Mouse (Mus musculus) heart, adult 2 months (tissue): Measurements from ENCODE around the gene Gm28710. TPM values are rescaled to one million over a fixed set of nuclear protein-coding genes. Genes with fewer than 3 reads are reported as not detected.
A peak's percentile ranks its signal among the peaks of the same experiment; 100 is the strongest.

Source experiments
- DNase-seq, 2 experiments: peaks; one replicate each; pipeline ENCODE4 v3.0.0; 2021
- H3K27ac ChIP-seq: fragments of 200-600 bp; 2 replicates; pipeline ENCODE4 v1.8.1; 2022
- H3K27me3 ChIP-seq: fragments of 200-500 bp; 2 replicates; pipeline ENCODE4 v1.6.1; 2012; ENCODE audit warnings: mild to moderate bottlenecking, low read length, inconsistent platforms, mixed read lengths; ENCODE audit not compliant: control insufficient read depth, insufficient read depth
- H3K36me3 ChIP-seq: fragments of 200-500 bp; 2 replicates; pipeline ENCODE4 v1.6.1; 2012; ENCODE audit warnings: low read length, inconsistent platforms; ENCODE audit not compliant: control insufficient read depth, insufficient read depth
- H3K4me1 ChIP-seq: fragments of 200-500 bp; 2 replicates; pipeline ENCODE4 v1.6.1; 2011; ENCODE audit warnings: low read length; ENCODE audit not compliant: control insufficient read depth, insufficient read depth
- H3K4me3 ChIP-seq: fragments of 200-600 bp; 2 replicates; pipeline ENCODE4 v1.8.1; 2022
- H3K79me2 ChIP-seq: fragments of 200-500 bp; replicated peaks from 2 replicates; pipeline ENCODE4 v1.6.1; 2012; ENCODE audit warnings: mild to moderate bottlenecking, inconsistent platforms, low read length, moderate library complexity, mixed read lengths; ENCODE audit not compliant: control insufficient read depth, insufficient read depth
- H3K9ac ChIP-seq: fragments of 200-500 bp; 2 replicates; pipeline ENCODE4 v1.6.1; 2012; ENCODE audit warnings: low read depth, mild to moderate bottlenecking, control low read depth, inconsistent platforms, low read length, mixed read lengths
- CTCF ChIP-seq: fragments of 200-600 bp; IDR thresholded peaks from 2 replicates; pipeline ENCODE4 v1.8.1; 2022; ENCODE audit warnings: antibody characterized with exemption, mild to moderate bottlenecking, moderate library complexity
- EP300 ChIP-seq: fragments of 200-500 bp; IDR thresholded peaks from 2 replicates; pipeline ENCODE4 v1.6.1; 2011; ENCODE audit warnings: low read depth, low read length, control low read depth; ENCODE audit not compliant: insufficient read depth
- POLR2A ChIP-seq: fragments of 200-500 bp; IDR thresholded peaks from 2 replicates; pipeline ENCODE4 v1.6.1; 2011; ENCODE audit warnings: mild to moderate bottlenecking, low read depth, low read length, control low read depth; ENCODE audit not compliant: insufficient read depth
- WGBS: fragments of 180-500 bp; shearing (Covaris S2); methylation state at CpG from one replicate; pipeline ENCODE4 v1.1.7; 2018; 5-methylcytosine and 5-hydroxymethylcytosine counted together
- intact Hi-C: fragments of 180-260 bp; cut with DNase I; formaldehyde crosslinking; loops from one replicate; pipeline ENCODE4 v1.15.1; 2025
- polyA plus RNA-seq: library from polyadenylated mRNA; depleted of rRNA; stranded (reverse); fragments of >200 nt; gene quantifications from 2 replicates; pipeline ENCODE4 v1.2.3, GENCODE M21; 2012; rRNA removed
- total RNA-seq, 2 experiments: library from RNA; stranded (reverse); gene quantifications; 2 replicates each; pipeline ENCODE4 v1.2.3; 2021

Gm28710 gene
- total and polyA plus RNA-seq, 3 experiments, result not detected

DNA sequence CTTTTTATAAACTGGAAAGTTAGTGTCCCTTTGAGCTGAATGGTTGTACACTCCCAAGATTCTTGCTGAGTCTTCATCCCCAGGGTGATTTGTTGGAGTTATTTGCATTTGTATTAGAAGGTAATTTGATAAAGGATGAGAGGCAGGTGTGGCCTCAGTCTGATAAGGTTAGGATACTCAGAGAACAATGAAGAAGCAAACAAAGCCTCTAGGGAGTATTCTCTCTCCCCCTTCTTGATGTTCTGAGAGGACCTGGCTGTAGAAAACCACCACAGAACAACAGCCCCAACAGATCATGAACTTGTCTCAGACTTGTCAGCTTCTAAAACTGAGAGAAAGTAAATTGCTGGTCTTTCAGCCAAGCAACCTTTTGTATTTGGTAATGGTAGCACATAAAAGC, 47.4 kb downstream of the Gm28710 start:
- intact Hi-C loops, result no loop called here
- no peaks in the 10 kb centered on the region for H3K27me3 ChIP-seq
- no peak overlapping the region for H3K9ac ChIP-seq
- DNase-seq, result no peak
- H3K4me3 ChIP-seq, result no peak overlapping the region
- no peaks in the 10 kb centered on the region for H3K4me1 ChIP-seq
- no peak overlapping the region for H3K27ac ChIP-seq
- H3K36me3 ChIP-seq, result no peaks in the 10 kb centered on the region
- H3K79me2 ChIP-seq, result no peaks in the 10 kb centered on the region
- TF ChIP-seq CTCF (no peak), EP300 (no peak), POLR2A (no peak)

DNA sequence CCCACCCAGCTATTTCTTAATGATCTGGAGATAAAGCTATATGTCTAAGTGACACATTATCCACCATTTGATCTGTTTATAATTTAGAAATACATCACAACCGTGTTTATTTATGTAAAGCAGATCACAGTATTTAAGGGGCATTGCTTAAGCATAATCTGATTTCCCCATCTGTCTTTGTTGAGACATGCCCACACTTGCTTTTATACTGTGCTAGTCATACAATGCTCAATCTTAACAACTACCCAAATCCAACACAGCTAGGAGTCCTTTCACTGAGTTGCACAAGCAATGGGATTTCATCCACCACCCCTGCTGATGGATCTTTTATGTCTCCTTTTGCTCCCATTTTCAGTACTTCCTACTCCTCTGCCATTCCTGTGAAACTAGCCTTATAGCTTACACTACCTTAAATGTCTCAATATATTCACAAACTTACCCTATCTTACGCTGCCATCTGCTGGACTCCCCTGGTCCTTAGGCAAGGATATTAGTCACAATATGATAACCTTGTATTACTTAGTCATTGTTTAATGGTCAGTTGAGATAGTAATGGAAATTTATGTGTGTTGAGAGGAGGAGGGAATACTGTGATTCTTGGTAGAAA, 77.8 kb downstream of the Gm28710 start:
- Histone ChIP-seq H3K36me3 (no peaks in the 10 kb centered on the region), H3K9ac (no peak overlapping the region), H3K79me2 (no peaks in the 10 kb centered on the region), H3K4me3 (no peak overlapping the region), H3K27ac (no peak overlapping the region), H3K4me1 (no peaks in the 10 kb centered on the region), H3K27me3 (no peaks in the 10 kb centered on the region)
- WGBS, result 47% methylated on average over 2 of the region's 2 CpGs
- TF ChIP-seq CTCF, result peak; percentile 61
- TF ChIP-seq POLR2A, result no peak
- no peak for DNase-seq
- intact Hi-C loops, result loop anchor here (1.0 to 10.0 kb wide), 2 partner anchors 560 to 1035 kb away; no protein-coding TSS in a partner anchor

DNA sequence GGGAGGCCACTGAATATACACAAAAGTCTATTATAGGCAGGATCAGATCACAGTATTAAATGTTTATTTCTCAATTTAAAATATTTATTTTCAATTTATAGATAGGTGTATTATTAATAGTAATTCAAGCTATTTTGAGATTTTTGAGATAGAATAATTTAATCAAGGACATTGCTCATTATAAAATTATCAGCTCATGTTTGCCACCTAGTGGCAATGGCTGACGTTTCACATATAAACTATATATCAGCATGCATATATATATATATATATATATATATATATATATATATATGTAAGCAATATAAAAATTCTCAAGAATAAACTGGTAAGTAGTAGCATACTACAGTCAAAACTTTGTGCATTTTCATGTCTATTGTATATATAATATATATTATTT, 102.6 kb downstream of the Gm28710 start:
- 5% methylated on average over 1 of the region's 1 CpGs for WGBS
- H3K27ac ChIP-seq, result no peak overlapping the region
- DNase-seq, result no peak
- no peak overlapping the region for H3K4me3 ChIP-seq
- no peaks in the 10 kb centered on the region for H3K27me3 ChIP-seq
- H3K79me2 ChIP-seq, result no peaks in the 10 kb centered on the region
- intact Hi-C loops, result no loop called here
- peak; percentile 56 for TF ChIP-seq CTCF
- TF ChIP-seq EP300, result no peak
- no peaks in the 10 kb centered on the region for H3K36me3 ChIP-seq
- H3K4me1 ChIP-seq, result no peaks in the 10 kb centered on the region
- H3K9ac ChIP-seq, result no peak overlapping the region

DNA sequence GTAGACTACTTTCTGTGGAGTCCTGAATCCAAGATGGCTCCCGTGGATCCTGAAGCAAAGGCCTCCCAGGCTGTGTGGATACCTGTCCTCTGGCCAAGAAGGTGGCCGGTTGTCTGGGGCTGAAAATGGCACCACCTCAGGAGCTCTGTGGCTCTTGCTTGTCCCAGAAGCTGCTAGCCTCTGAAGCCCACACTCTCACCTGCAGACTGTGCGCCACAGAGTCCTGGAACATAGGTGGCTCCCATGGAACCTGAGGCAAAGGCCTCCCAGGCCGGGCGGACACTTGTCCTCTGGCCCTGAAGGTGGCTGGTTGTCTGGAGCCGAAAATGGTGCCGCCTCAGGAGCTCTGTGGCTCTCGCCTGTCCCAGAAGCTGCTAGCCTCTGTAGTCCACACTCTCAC, 128.2 kb downstream of the Gm28710 start:
- Histone ChIP-seq H3K27me3 (no peaks in the 10 kb centered on the region), H3K79me2 (no peaks in the 10 kb centered on the region), H3K27ac (no peak overlapping the region), H3K4me1 (no peaks in the 10 kb centered on the region), H3K4me3 (no peak overlapping the region), H3K36me3 (no peaks in the 10 kb centered on the region), H3K9ac (no peak overlapping the region)
- TF ChIP-seq CTCF, result no peak
- DNase-seq, result no peak
- intact Hi-C loops, result no loop called here
- WGBS, result 87% methylated on average over 8 of the region's 8 CpGs

DNA sequence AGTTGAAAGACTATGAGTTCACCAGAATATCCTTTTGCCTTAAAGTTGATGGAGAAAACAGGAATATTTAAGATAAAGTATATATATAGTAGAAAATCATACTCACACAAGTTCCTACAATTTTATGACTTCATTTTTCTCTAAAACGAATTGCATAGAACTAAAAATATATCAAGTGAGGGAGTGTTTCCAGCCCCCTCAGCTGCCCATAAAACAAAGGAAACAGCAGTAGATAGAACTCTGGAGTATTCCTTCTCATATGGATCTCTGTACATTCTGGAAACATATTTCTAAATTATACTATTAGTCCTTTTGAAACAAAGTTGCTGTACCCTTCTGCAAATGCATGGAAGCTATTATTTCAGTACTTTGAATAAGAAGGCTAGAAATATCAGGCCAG, 130.9 kb downstream of the Gm28710 start:
- H3K27ac ChIP-seq, result no peak overlapping the region
- H3K79me2 ChIP-seq, result no peaks in the 10 kb centered on the region
- intact Hi-C loops, result no loop called here
- H3K4me3 ChIP-seq, result no peak overlapping the region
- no peak overlapping the region for H3K9ac ChIP-seq
- H3K4me1 ChIP-seq, result no peaks in the 10 kb centered on the region
- H3K36me3 ChIP-seq, result no peaks in the 10 kb centered on the region
- no peak for DNase-seq
- H3K27me3 ChIP-seq, result no peaks in the 10 kb centered on the region
- no peak for TF ChIP-seq EP300
- TF ChIP-seq POLR2A, result no peak
- no peak for TF ChIP-seq CTCF
- 25% methylated on average over 1 of the region's 1 CpGs for WGBS

Other genes with a start within 250 kb of the Gm28710 start
- under 1 TPM; 0.52 to 0.66 TPM for gene Hgf, start 238.3 kb upstream of the Gm28710 start, total RNA-seq
- 0.35 and 0.43 TPM in 2 replicates for gene Hgf, start 238.3 kb upstream of the Gm28710 start, polyA plus RNA-seq